In the genomic region with DNA sequence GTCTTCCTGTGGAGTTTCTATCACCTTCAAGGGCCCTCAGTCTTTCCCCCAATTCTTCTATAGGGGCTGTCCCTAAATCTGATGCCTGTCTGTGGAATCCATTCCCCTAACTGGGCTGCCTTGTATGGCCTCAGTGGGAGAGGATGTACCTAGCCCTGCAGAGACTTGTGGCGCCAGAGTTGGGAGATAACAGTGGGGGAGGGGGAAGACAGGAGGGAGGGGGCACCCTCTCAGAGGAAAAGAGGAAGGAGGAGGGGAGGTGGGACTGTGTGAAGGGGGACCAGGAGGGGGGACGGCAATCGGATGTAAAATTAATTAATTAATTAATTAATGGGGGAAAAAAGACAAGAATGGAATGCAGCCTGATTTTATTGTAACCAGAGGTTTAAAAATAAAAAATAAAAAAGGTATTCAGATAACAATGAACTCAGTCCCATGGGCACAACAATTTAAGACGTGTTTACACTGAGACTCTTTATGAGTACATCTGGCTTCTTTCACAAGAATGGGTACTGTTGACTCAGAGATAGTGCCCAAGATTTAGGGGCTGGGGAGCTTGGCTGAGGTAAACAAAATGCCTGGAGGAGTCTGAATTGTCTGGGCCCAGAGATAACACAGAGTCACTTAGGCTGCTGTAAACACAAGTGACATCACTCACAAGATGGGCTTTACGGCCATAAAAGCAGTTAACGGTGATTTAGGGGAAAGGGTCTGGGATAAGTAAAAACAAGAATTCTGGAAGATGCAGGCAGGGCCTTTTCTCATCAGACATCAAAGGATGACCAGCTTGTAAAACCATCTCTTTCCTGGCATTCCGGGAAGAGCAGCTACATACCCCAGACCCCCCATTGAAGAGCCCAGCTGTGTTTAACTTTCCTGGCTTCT, we compare ENCODE assay signal across 10 mouse cellular contexts. TPM values are rescaled to one million over a fixed set of nuclear protein-coding genes. Genes with fewer than 3 reads are reported as not detected.
DNase-seq lines count a peak whose midpoint lies in the region; ATAC-seq and TF ChIP-seq lines count a peak whose summit lies in the region.
"Had no signal": no experiment of that assay in that cellular context is flagged by ENCODE, and none has a peak within 500 bp of the region (broad histone marks: within the 10 kb centered on the region; RNA-seq: fewer than 3 reads in every experiment).

No protein-coding gene starts in this region.

- peak overlapping the region; percentile 46 for H3K27ac ChIP-seq in heart, postnatal 0 days (ENCODE audit: low read depth)
- no peak overlapping the region for H3K27ac ChIP-seq in intestine, embryonic 15.5 days
- no peak overlapping the region for H3K27ac ChIP-seq in forebrain, embryonic 15.5 days (replicated peaks)

- ATAC-seq in heart, postnatal 0 days (ENCODE audit: insufficient read depth, low read depth): no peak
- ATAC-seq in intestine, embryonic 15.5 days: peak; percentile 32; the same call in 1 of the 2 replicates
- no peak for ATAC-seq in forebrain, embryonic 15.5 days (replicated peaks)

- WGBS in heart, postnatal 0 days: 29% methylated on average over 7 of the region's 7 CpGs
- WGBS in intestine, embryonic 15.5 days: 19% methylated on average over 7 of the region's 7 CpGs
- WGBS in forebrain, embryonic 15.5 days: 60% methylated on average over 7 of the region's 7 CpGs

- TF ChIP-seq EP300 in heart, postnatal 0 days (IDR thresholded peaks at IDR 0.05; ENCODE audit: low read depth): no peak

- no peaks in the 10 kb centered on the region for H3K36me3 ChIP-seq in heart, postnatal 0 days (replicated peaks; ENCODE audit: control insufficient read depth, insufficient read depth, low read length)
- H3K36me3 ChIP-seq in intestine, embryonic 15.5 days: no peaks in the 10 kb centered on the region
- H3K36me3 ChIP-seq in forebrain, embryonic 15.5 days: no peaks in the 10 kb centered on the region

- H3K27me3 ChIP-seq in heart, postnatal 0 days (ENCODE audit: control insufficient read depth, insufficient read depth, low read length): no peaks in the 10 kb centered on the region
- no peaks in the 10 kb centered on the region for H3K27me3 ChIP-seq in intestine, embryonic 15.5 days (replicated peaks)
- no peaks in the 10 kb centered on the region for H3K27me3 ChIP-seq in forebrain, embryonic 15.5 days

- TF ChIP-seq CTCF in heart, postnatal 0 days (IDR thresholded peaks at IDR 0.05; ENCODE audit: low read depth): no peak

- intact Hi-C loops in heart, postnatal 10 days (cut with DNase I): no loop called here
- intact Hi-C loops in left cerebral cortex, postnatal 10 days (cut with DNase I): no loop called here

- no peak overlapping the region for H3K4me3 ChIP-seq in heart, postnatal 0 days (ENCODE audit: low read depth, low read length)
- no peak overlapping the region for H3K4me3 ChIP-seq in intestine, embryonic 15.5 days (replicated peaks)
- no peak overlapping the region for H3K4me3 ChIP-seq in forebrain, embryonic 15.5 days

- no peaks in the 10 kb centered on the region for H3K9me3 ChIP-seq in heart, postnatal 0 days (replicated peaks; ENCODE audit: control insufficient read depth, low read length)
- no peaks in the 10 kb centered on the region for H3K9me3 ChIP-seq in intestine, embryonic 15.5 days
- no peaks in the 10 kb centered on the region for H3K9me3 ChIP-seq in forebrain, embryonic 15.5 days

- H3K4me1 ChIP-seq in heart, postnatal 0 days (ENCODE audit: control insufficient read depth, insufficient read depth): peaks cover 17% of the 10 kb centered on the region
- H3K4me1 ChIP-seq in intestine, embryonic 15.5 days (replicated peaks): peaks cover 23% of the 10 kb centered on the region; the same call in 1 of the 2 replicates
- no peaks in the 10 kb centered on the region for H3K4me1 ChIP-seq in forebrain, embryonic 15.5 days

- no peak for DNase-seq in heart, postnatal 0 days (ENCODE audit: low spot score)
- no peak for DNase-seq in heart, postnatal 10 days
- peak; percentile 81 for DNase-seq in MN1 (ENCODE audit: low spot score)
- DNase-seq in mesoderm, embryonic 11.5 days (ENCODE audit: low read depth, low spot score): peak; percentile 71
- DNase-seq in T-cell, adult 2 months (ENCODE audit: low spot score): no peak
- no peak for DNase-seq in left cerebral cortex, postnatal 10 days (ENCODE audit: extremely low spot score in 1 of 2, low spot score in 2 of 2)
- DNase-seq: adrenal gland, postnatal 10 days had no signal

- H3K9ac ChIP-seq in heart, postnatal 0 days (replicated peaks; ENCODE audit: low read depth, low read length): no peak overlapping the region
- no peak overlapping the region for H3K9ac ChIP-seq in intestine, embryonic 15.5 days
- no peak overlapping the region for H3K9ac ChIP-seq in forebrain, embryonic 15.5 days (replicated peaks)

- H3K4me2 ChIP-seq in heart, postnatal 0 days (ENCODE audit: low read depth, low read length): no peak overlapping the region
- H3K4me2 ChIP-seq in intestine, embryonic 15.5 days (replicated peaks): no peak overlapping the region
- no peak overlapping the region for H3K4me2 ChIP-seq in forebrain, embryonic 15.5 days (replicated peaks)

RNA-seq across cellular contexts. Expression of gene Slc22a1, which starts 6.9 kb away (rescaled TPM):
- total RNA-seq in heart, postnatal 0 days (2014; rRNA removed; ENCODE audit: low replicate concordance): not detected in 2 replicates
- 33.5 and 42.8 TPM in 2 replicates for polyA plus RNA-seq in heart, postnatal 0 days (2015; fragmentation: Nextera tagmentation; extraction: Ambion mirVana)
- total RNA-seq in heart, postnatal 10 days (2021): 1 to 10 TPM; 2.3 to 3.4 TPM
- polyA plus RNA-seq in intestine, embryonic 15.5 days (2015; fragmentation: Nextera tagmentation; extraction: Ambion mirVana): 0.40 and 0.51 TPM in 2 replicates
- total RNA-seq in left cerebral cortex, postnatal 10 days (2021): 1 to 10 TPM; 2.2 to 2.7 TPM
- polyA plus RNA-seq in forebrain, embryonic 15.5 days (2015; fragmentation: Nextera tagmentation; extraction: Ambion mirVana): not detected in 2 replicates
- polyA plus RNA-seq: hindbrain, embryonic 16.5 days had no signal

Comparison
In these comparisons a context has a peak if more than half of its experiments do, and no peak if none do; other contexts are left out.
1. DNase-seq: peak in MN1 (single experiment) and mesoderm, embryonic 11.5 days (single experiment); none in heart, postnatal 0 days (single experiment), heart, postnatal 10 days (0 of 2), T-cell, adult 2 months (single experiment) and left cerebral cortex, postnatal 10 days (0 of 2).